Mouse (Mus musculus): Measurements from ENCODE around the gene C130074G19Rik.

C130074G19Rik gene

DNA sequence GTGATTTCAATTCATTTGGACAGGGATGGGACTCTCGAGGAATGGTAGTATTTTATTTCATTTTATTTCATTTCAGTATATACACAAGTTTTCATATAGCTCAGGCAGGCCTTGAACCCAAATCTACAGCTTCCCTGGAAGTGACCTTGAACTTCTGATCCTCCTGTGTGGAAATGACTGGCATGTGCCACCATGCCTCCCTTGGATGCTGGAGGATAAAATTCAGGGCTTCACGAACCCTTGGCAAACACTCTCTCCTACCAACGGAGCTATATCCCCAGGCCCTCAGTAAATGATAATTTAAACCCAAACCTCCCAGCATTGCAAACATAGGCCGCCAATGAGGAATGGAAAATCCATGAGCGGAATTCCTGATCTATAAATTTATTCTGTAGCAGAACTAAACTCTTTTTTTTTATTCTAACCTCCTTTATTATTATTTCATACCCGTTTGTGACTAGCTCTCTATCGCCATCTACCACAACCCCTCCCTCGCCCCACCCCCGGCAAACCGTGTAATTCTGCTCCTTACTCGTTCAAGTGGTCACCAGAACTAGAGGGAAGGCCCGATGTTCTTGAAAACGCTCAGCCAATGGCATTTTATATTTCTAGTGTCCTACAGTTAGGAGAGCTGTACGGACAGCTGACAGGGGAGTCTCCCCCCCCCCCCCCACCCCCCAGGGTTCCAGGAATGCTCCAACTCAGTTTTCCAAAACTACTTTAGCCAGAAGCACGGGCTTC lies 38.5 kb downstream of the C130074G19Rik start:
- no peak for DNase-seq (ENCODE audit: low spot score in 2 of 2)

DNA sequence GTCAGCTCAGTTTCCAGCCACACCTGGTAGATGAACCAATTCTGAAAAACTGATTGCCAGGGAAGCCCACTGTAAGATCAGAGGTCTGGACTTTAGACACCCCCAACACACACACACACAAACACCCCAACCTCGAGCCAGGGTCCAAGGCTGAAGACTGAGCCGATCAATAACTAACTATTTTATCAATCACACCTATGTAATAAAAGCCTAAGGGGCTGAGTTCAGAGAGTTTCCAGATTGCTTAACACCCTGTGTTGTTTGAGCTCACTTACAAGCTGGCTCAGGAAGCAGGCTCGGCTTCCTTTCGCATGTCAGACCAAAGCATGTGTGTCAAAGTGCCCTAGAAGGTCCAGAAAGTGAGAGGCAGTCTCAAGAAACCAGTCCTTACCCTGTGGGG lies 45.4 kb downstream of the C130074G19Rik start:
- no peak for DNase-seq (ENCODE audit: low spot score in 2 of 2)

DNA sequence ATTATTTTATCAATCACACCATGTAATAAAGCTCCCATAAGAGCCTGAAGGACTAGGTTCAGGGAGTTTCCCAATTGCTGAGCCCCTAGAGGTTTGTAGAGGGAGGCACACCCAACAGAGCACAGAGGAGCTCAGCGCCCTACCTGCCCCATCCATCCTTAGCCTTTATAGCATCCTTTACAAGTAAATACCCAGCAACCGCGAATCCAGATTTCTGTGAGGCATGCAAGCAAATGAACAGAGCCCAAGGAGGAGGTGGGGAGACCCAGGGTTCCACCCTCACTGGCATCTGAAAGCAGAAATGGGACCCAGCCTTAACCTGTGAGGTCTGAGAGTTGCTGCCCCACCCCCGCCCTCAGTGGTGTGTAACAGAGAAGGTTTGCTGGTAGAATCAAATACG lies 46.7 kb downstream of the C130074G19Rik start:
- DNase-seq (ENCODE audit: low spot score in 2 of 2): no peak

DNA sequence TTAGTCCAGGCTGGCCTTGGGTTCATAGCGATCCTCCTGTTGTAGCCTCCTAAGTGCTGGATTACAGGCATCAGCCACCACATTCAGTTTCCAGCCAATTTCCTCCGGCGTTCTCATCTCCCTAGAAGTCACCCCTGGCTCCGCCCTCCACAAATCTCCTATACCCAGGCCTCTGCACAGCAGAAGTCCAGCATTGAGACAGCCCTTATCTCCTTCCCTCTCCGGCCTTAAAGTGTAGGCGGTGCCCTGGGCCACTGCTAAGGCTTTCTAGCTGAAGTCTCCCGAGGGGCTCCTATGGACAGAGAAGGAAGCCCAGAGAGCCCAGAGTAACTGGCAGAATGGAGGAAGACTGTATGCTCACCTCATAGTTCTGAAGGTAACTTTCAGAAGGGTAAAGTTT lies 49.5 kb downstream of the C130074G19Rik start:
- no peak for DNase-seq (ENCODE audit: low spot score in 2 of 2)

DNA sequence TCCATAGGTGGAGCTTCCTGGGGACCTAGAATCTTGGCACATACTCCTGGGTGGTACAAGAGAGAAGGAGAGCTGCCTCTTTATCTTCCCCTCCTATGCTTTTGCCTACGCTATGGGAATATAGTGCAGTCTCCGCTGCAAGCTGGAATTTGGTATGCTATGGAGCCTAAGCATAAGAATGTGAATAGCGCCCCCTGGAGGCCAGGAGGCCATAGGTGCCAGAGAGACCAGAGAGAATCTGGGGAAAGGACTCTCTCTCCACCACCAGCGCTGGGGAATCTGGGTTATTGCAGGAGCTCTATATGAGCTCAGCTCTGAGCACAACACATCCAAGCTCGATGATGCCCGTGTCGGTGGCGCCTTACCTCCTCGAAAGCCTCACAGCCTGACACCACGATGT lies 50.8 kb downstream of the C130074G19Rik start:
- DNase-seq (ENCODE audit: low spot score in 2 of 2): no peak

DNA sequence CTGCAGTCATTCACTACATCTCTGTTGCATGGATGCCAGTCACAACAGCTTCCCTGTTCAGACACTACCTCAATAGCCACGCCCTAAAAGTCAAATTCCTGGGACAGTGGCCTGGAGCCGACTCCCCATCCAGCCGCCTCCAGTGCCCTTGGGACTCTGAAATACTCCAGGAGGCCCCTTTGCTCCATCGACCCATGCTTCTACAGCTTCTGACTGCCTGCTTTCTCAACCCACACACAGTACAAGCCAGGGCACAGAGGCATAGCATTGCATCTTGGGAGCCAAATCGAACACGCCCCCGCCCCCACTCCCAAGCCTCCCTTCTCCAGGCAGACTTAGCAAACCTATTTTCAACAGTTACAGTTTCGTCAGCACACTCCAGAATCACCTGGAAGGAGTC lies 53.1 kb downstream of the C130074G19Rik start:
- no peak for DNase-seq (ENCODE audit: low spot score in 2 of 2)

DNA sequence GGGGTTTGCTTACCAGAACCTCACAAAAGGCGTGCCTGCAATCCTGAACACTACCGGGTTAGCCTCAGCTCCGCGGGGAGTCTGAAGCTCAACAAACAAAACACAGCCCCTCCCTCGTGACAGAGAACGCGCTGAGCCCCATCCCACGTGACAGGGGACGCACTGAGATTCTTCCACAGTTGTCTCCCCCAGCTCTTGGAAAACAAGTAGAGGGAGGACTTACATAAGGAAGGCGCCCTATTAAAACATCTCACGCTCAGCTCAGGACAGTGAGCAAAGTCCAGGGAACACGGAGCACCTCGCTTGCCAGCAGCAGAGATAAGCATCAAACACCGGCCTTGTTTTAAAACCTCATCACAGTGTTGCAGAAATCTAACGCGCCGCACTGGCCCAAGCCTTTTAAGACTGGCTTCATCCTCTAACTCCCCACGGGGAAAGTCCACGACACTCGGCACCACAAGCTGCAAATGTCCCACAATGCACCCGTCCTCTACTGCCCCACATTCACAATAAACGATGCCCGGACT lies 55.8 kb downstream of the C130074G19Rik start:
- DNase-seq (ENCODE audit: low spot score in 2 of 2): no peak

DNA sequence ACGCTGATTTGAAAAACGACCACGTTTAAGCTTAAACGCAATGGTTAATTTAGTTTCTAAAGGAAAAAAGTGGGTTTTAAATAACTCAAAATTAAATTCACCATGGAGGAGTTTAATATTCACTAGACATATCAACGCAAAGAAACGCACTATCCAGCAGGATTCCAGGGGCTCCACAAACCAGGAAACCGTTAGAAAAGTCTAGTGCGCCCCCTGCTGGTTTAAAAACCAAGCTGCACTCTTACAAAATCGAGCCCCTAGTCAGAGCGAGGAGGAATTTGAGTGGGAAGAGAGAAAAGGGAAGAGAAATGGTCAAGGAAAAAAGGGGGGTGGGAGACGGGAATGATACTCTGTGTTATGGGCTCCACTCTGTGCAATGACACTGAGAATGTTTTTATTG lies 57.9 kb downstream of the C130074G19Rik start:
- DNase-seq (ENCODE audit: low spot score in 2 of 2): peak in 1 of 2 experiments; percentile 74

DNA sequence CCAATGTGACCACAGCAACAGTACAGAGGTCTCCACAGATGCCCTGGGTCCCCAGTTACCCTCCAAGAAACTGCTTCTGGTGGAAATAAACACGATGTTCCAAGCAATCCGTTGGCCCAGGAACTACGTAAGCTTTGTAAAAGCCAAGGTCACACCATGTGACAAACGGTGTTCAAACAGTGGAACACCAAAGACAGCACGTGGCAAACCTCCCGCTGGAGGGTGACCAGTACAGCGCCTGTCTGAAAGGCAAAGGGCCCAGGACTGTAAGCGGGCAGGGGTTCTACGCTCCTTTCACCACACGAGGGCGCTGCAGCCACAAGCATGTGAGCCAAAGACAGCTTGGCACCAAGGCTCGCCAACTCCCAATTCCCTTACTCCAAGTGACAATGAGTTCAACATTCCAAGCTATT lies 58.6 kb downstream of the C130074G19Rik start:
- DNase-seq (ENCODE audit: low spot score in 2 of 2): peak; percentile 89 to 91

DNA sequence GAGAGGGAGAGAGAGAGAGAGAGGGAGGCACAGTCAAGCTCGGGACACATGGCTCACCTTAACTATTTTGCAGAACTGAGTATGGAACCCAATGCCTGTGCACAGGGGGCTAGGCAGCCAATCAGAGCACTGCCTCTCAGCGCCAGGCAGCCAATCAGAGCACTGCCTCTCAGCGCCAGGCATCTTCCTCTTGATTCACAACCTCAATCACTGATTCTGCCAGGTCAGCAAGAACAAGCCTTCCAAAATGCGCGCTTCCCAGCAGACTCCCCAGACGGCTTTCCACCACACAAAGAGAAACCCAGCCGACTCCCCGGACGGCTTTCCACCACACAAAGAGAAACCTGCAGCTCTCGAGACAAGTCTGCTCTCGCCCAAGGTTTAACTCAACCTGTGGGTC lies 60.3 kb downstream of the C130074G19Rik start:
- DNase-seq (ENCODE audit: low spot score in 2 of 2): peak; percentile 76 to 83
